Mouse (Mus musculus) midbrain, embryonic 15.5 days (tissue): ENCODE measurements at regions not wholly inside any gene's neighbourhood (a gene's known extent, or its start where the extent isn't known, plus 50 kb on each side); places are given as distances from the start of the nearest gene placed in this dataset.

Experiments used
- ATAC-seq: fragments of 200-750 bp; cut with Nextera tagmentation; replicated peaks from 2 replicates; pipeline ENCODE4 v1.8.0; 2017; ENCODE audit warnings: moderate TSS enrichment
- H3K27ac ChIP-seq: fragments of 300-500 bp; sonication (generic); 2 replicates; pipeline ENCODE4 v1.5.1; 2015; ENCODE audit warnings: mild to moderate bottlenecking, inconsistent platforms
- H3K27me3 ChIP-seq: fragments of 300-500 bp; sonication (generic); replicated peaks from 2 replicates; pipeline ENCODE4 v1.6.1; 2015; ENCODE audit warnings: inconsistent platforms
- H3K36me3 ChIP-seq: fragments of 300-500 bp; sonication (generic); replicated peaks from 2 replicates; pipeline ENCODE4 v1.6.1; 2015; ENCODE audit warnings: inconsistent platforms
- H3K4me1 ChIP-seq: fragments of 300-500 bp; sonication (generic); 2 replicates; pipeline ENCODE4 v1.6.1; 2015; ENCODE audit warnings: inconsistent platforms
- H3K4me2 ChIP-seq: fragments of 300-500 bp; sonication (generic); 2 replicates; pipeline ENCODE4 v1.6.1; 2015; ENCODE audit warnings: inconsistent platforms, mild to moderate bottlenecking, moderate library complexity
- H3K4me3 ChIP-seq: fragments of 300-500 bp; sonication (generic); 2 replicates; pipeline ENCODE4 v1.5.1; 2015; ENCODE audit warnings: mild to moderate bottlenecking, inconsistent platforms
- H3K9ac ChIP-seq: fragments of 300-500 bp; sonication (generic); 2 replicates; pipeline ENCODE4 v1.6.1; 2015; ENCODE audit warnings: mild to moderate bottlenecking, inconsistent platforms
- H3K9me3 ChIP-seq: fragments of 300-500 bp; sonication (generic); 2 replicates; pipeline ENCODE4 v1.6.1; 2016; ENCODE audit warnings: inconsistent platforms
- WGBS: fragments of 180-500 bp; shearing (Covaris S2); methylation state at CpG from one replicate; pipeline ENCODE4 v1.1.7; 2015; ENCODE audit warnings: mixed read lengths; 5-methylcytosine and 5-hydroxymethylcytosine counted together

DNA sequence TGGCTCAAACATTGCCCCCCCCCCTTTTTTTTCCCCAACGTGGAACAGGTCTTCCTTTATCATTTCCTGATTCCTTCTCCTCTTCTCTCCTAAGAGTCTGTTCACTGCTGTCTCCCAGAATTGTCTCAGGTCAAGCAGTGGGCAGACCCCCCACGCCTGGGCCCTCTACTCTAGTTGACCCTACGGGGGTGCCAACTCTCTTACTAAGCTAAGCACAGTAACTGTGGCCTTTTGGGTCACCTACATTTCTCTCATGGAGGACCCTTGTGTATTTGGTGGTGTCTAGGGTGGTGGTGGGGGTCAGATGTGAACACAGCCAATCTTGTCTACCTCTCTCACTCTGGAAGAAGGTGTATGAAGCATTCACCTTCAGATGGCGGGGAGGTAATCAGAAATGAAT is 64.8 kb upstream of the Elk3 start:
- Histone ChIP-seq H3K27ac (no peak overlapping the region), H3K9ac (no peak overlapping the region), H3K4me3 (no peak overlapping the region), H3K27me3 (no peaks in the 10 kb centered on the region), H3K9me3 (no peaks in the 10 kb centered on the region), H3K36me3 (no peaks in the 10 kb centered on the region), H3K4me2 (no peak overlapping the region), H3K4me1 (peaks cover 3% of the 10 kb centered on the region; the same call in 1 of the 2 replicates)
- no peak for ATAC-seq
- WGBS = 87% methylated on average over 4 of the region's 4 CpGs

GRCm38 (mm10) chr10:93376457-93376941 is 65.6 kb upstream of the Elk3 start:
- H3K4me1 ChIP-seq = peaks cover 3% of the 10 kb centered on the region; the same call in 1 of the 2 replicates
- WGBS = 80% methylated on average over 7 of the region's 7 CpGs
- ATAC-seq = no peak

GRCm38 (mm10) chr10:93389276-93389675 is 63.9 kb upstream of the Lta4h start:
- Histone ChIP-seq H3K27ac (no peak overlapping the region), H3K36me3 (no peaks in the 10 kb centered on the region), H3K4me2 (no peak overlapping the region), H3K9me3 (no peaks in the 10 kb centered on the region), H3K9ac (no peak overlapping the region), H3K4me1 (no peaks in the 10 kb centered on the region), H3K27me3 (no peaks in the 10 kb centered on the region), H3K4me3 (no peak overlapping the region)
- no peak for ATAC-seq
- 89% methylated on average over 6 of the region's 6 CpGs for WGBS

More at GRCm38 (mm10) chr10:93376457-93376941, 65.6 kb upstream of the Elk3 start:
- H3K9me3 ChIP-seq = no peaks in the 10 kb centered on the region
- no peak overlapping the region for H3K4me3 ChIP-seq
- H3K9ac ChIP-seq = no peak overlapping the region
- H3K36me3 ChIP-seq = no peaks in the 10 kb centered on the region
- no peak overlapping the region for H3K4me2 ChIP-seq
- no peaks in the 10 kb centered on the region for H3K27me3 ChIP-seq
- no peak overlapping the region for H3K27ac ChIP-seq

- Histone ChIP-seq H3K27ac (no peak overlapping the region), H3K4me2 (no peak overlapping the region), H3K4me3 (no peak overlapping the region), H3K9ac (no peak overlapping the region), H3K9me3 (no peaks in the 10 kb centered on the region), H3K4me1 (no peaks in the 10 kb centered on the region), H3K36me3 (no peaks in the 10 kb centered on the region), H3K27me3 (no peaks in the 10 kb centered on the region)
- WGBS = 78% methylated on average over 5 of the region's 5 CpGs
- no peak for ATAC-seq
These were observed 61.9 kb upstream of the Lta4h start for GRCm38 (mm10) chr10:93391296-93391695.

DNA sequence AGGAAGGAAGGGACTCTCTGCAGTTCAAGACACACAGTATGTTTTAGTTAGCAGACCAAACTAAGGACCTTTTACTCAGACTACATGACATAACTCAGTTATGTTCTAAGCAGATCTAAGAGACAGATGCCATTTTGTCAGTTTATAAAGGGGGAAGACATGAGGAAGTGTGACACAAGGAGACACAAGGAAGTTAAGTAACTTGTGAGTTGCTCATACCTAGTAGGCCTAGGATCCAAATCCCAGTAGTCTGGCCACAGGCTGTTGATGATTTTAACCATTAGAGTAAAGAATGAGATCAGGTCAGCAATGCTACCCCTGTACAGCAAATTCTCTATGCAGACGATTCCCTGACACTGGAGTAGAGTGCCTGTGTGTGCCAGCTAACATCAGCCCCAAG is 59.3 kb upstream of the Lta4h start:
- Histone ChIP-seq H3K27me3 (no peaks in the 10 kb centered on the region), H3K9ac (no peak overlapping the region), H3K4me3 (no peak overlapping the region), H3K27ac (no peak overlapping the region), H3K9me3 (no peaks in the 10 kb centered on the region), H3K4me2 (no peak overlapping the region), H3K4me1 (no peaks in the 10 kb centered on the region), H3K36me3 (no peaks in the 10 kb centered on the region)
- 69% methylated on average over 1 of the region's 1 CpGs for WGBS
- no peak for ATAC-seq

- H3K9me3 ChIP-seq = no peaks in the 10 kb centered on the region
- ATAC-seq = no peak
- H3K27me3 ChIP-seq = no peaks in the 10 kb centered on the region
- H3K4me1 ChIP-seq = no peaks in the 10 kb centered on the region
- H3K27ac ChIP-seq = no peak overlapping the region
- WGBS = 91% methylated on average over 5 of the region's 5 CpGs
- H3K4me2 ChIP-seq = no peak overlapping the region
- H3K4me3 ChIP-seq = no peak overlapping the region
- no peaks in the 10 kb centered on the region for H3K36me3 ChIP-seq
- H3K9ac ChIP-seq = no peak overlapping the region
These were observed 55.5 kb upstream of the Lta4h start for GRCm38 (mm10) chr10:93397711-93398110.

GRCm38 (mm10) chr10:93398531-93399320 is 54.5 kb upstream of the Lta4h start:
- no peak overlapping the region for H3K4me3 ChIP-seq
- H3K4me1 ChIP-seq = no peaks in the 10 kb centered on the region
- no peak for ATAC-seq
- no peak overlapping the region for H3K27ac ChIP-seq
- H3K36me3 ChIP-seq = no peaks in the 10 kb centered on the region
- no peaks in the 10 kb centered on the region for H3K9me3 ChIP-seq
- no peaks in the 10 kb centered on the region for H3K27me3 ChIP-seq
- no peak overlapping the region for H3K4me2 ChIP-seq
- WGBS = 87% methylated on average over 11 of the region's 11 CpGs
- H3K9ac ChIP-seq = no peak overlapping the region

DNA sequence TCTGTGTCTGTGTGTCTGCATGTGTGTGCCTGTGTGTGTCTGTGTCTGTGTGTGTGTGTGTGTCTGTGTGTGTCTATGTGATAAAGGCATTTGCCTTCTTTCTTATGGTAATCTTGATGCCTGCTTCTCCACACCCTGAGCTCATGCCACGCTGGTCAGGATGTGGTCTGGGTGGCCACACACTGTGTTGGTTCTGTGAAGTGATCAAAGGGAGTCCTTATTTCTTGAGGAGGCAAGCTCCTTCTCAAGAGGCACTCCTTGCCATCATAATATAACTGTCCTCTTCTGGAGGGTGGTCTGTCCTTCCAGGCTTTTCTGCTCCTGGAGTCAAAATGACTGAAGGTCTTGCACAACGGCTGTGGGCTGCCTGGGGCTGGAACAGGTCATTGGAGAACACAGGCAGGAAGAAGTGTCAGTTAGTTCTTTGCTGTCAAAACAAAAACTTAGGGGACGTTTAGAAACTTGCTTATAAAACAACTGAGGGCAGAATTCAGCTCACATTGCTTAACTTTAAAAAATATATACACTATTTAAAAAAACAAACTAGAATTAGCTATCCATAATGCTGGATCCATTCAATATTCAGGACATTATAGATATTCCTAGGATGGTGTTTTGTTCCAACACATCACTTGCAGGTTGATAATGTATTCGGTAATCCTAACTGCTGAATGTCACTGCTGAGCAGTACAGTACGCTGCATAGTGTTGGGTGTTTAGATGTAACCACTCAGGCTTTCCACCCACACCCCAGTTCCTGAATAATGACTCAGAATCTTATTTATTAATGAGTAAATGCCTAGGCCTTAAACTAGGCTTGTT is 50.3 kb upstream of the Lta4h start:
- 62% methylated on average over 5 of the region's 5 CpGs for WGBS
- H3K4me1 ChIP-seq = no peaks in the 10 kb centered on the region
- no peaks in the 10 kb centered on the region for H3K27me3 ChIP-seq
- no peak overlapping the region for H3K4me3 ChIP-seq
- no peaks in the 10 kb centered on the region for H3K36me3 ChIP-seq
- ATAC-seq = no peak
- no peak overlapping the region for H3K4me2 ChIP-seq
- H3K27ac ChIP-seq = no peak overlapping the region
- no peaks in the 10 kb centered on the region for H3K9me3 ChIP-seq
- H3K9ac ChIP-seq = no peak overlapping the region
